Mouse (Mus musculus) liver, embryonic 14.5 days (tissue): ENCODE results near the gene Rbbp4. TPM values are rescaled to one million over a fixed set of nuclear protein-coding genes. Genes with fewer than 3 reads are reported as not detected.

Experiments
- ATAC-seq: fragments of 200-750 bp; cut with Nextera tagmentation; 2 replicates; pipeline ENCODE4 v1.8.0; 2017; ENCODE audit warnings: moderate number of reproducible peaks, mild to moderate bottlenecking, moderate library complexity; ENCODE audit not compliant: insufficient read depth
- DNase-seq, 3 experiments: peaks; one replicate each; pipeline ENCODE4 v3.0.0-alpha.2; 2012 to 2013; ENCODE audit warnings: low read depth in 3 of 3, low spot score in 3 of 3
- H3K27ac ChIP-seq: fragments of 300-500 bp; sonication (generic); 2 replicates; pipeline ENCODE4 v1.5.1; 2014; ENCODE audit warnings: moderate library complexity, mild to moderate bottlenecking, control low read depth, inconsistent platforms
- H3K27me3 ChIP-seq: fragments of 300-500 bp; sonication (generic); 2 replicates; pipeline ENCODE4 v1.6.1; 2014; ENCODE audit warnings: mild to moderate bottlenecking, low read length, moderate library complexity; ENCODE audit not compliant: control insufficient read depth, insufficient read depth
- H3K36me3 ChIP-seq: fragments of 300-500 bp; sonication (generic); replicated peaks from 2 replicates; pipeline ENCODE4 v1.6.1; 2014; ENCODE audit warnings: low read depth; ENCODE audit not compliant: control insufficient read depth, insufficient read depth
- H3K4me1 ChIP-seq, 2 experiments: fragments of 200-500 bp in 1 of 2; fragments of 300-500 bp in 1 of 2; sonication (generic) in 1 of 2; replicated peaks; 2 replicates each; pipeline ENCODE4 v1.6.1; 2012 to 2014; ENCODE audit warnings: antibody characterized with exemption in 1 of 2, inconsistent platforms in 1 of 2, low read length in 1 of 2; ENCODE audit not compliant: control insufficient read depth in 2 of 2, insufficient read depth in 2 of 2
- H3K4me2 ChIP-seq: fragments of 300-500 bp; sonication (generic); 2 replicates; pipeline ENCODE4 v1.6.1; 2014; ENCODE audit warnings: low read depth, mild to moderate bottlenecking, control low read depth, moderate library complexity
- H3K4me3 ChIP-seq, 2 experiments: fragments of 200-500 bp in 1 of 2; fragments of 300-500 bp in 1 of 2; sonication (generic) in 1 of 2; 2 replicates each; pipeline ENCODE4 v1.5.1; 2012 to 2014; ENCODE audit warnings: low read depth in 2 of 2, low read length in 2 of 2, mild to moderate bottlenecking in 2 of 2, control low read depth in 1 of 2, inconsistent platforms in 1 of 2, moderate library complexity in 1 of 2; ENCODE audit not compliant: insufficient read depth in 1 of 2
- H3K9ac ChIP-seq: fragments of 300-500 bp; sonication (generic); replicated peaks from 2 replicates; pipeline ENCODE4 v1.6.1; 2014; ENCODE audit warnings: mild to moderate bottlenecking, control low read depth, moderate library complexity
- H3K9me3 ChIP-seq: fragments of 300-500 bp; sonication (generic); 2 replicates; pipeline ENCODE4 v1.6.1; 2016; ENCODE audit warnings: low read length, mixed read lengths; ENCODE audit not compliant: control insufficient read depth
- CTCF ChIP-seq: IDR thresholded peaks from 2 replicates; pipeline ENCODE4 v1.5.1; 2016; ENCODE audit warnings: antibody characterized with exemption, low read depth, control low read depth
- EP300 ChIP-seq: IDR thresholded peaks from 2 replicates; pipeline ENCODE4 v1.6.1; 2016; ENCODE audit warnings: antibody characterized with exemption, low read depth
- WGBS: fragments of 180-500 bp; shearing (Covaris S2); extraction: QIAGEN DNeasy Blood & Tissue Kit; methylation state at CpG from one replicate; pipeline ENCODE4 v1.1.7; 2014; ENCODE audit not compliant: insufficient replicate concordance; 5-methylcytosine and 5-hydroxymethylcytosine counted together
- polyA plus RNA-seq, 2 experiments: library from polyadenylated mRNA; depleted of rRNA in 1 of 2; stranded (reverse) in 1 of 2; unstranded in 1 of 2; fragments of >200 nt; fragmentation: Nextera tagmentation in 1 of 2; extraction: Ambion mirVana in 1 of 2; gene quantifications; 2 replicates each; pipeline versions ENCODE4 v1.2.1 to v1.2.3; 2012 to 2014

The Rbbp4 gene
- polyA plus RNA-seq, 2 experiments: 60.8 to 241 TPM

- no peak overlapping the region for H3K27ac ChIP-seq
- ATAC-seq: no peak
- 51% methylated on average over 6 of the region's 6 CpGs for WGBS
Measured at GRCm38 (mm10) chr4:129375000-129375399, 39.8 kb upstream of the Rbbp4 start.

GRCm38 (mm10) chr4:129374219-129374755 lies 39.1 kb upstream of the Rbbp4 start:
- H3K9me3 ChIP-seq: no peaks in the 10 kb centered on the region
- H3K4me3 ChIP-seq: no peak overlapping the region
- H3K36me3 ChIP-seq: no peaks in the 10 kb centered on the region
- no peak overlapping the region for H3K4me2 ChIP-seq
- TF ChIP-seq CTCF: no peak
- no peak for TF ChIP-seq EP300
- ATAC-seq (no peak), DNase-seq (no peak)
- H3K4me1 ChIP-seq: peaks cover 8 to 12% of the 10 kb centered on the region in 2 experiments
- 52% methylated on average over 11 of the region's 11 CpGs for WGBS
- no peak overlapping the region for H3K27ac ChIP-seq
- H3K27me3 ChIP-seq: peaks cover 16% of the 10 kb centered on the region
- H3K9ac ChIP-seq: no peak overlapping the region

More at GRCm38 (mm10) chr4:129375000-129375399, 39.8 kb upstream of the Rbbp4 start:
- Histone ChIP-seq H3K4me3 (no peak overlapping the region), H3K9ac (no peak overlapping the region), H3K27me3 (peaks cover 16% of the 10 kb centered on the region), H3K36me3 (no peaks in the 10 kb centered on the region), H3K9me3 (no peaks in the 10 kb centered on the region), H3K4me2 (no peak overlapping the region), H3K4me1 (peaks cover 8 to 12% of the 10 kb centered on the region in 2 experiments)
- no peak for DNase-seq
- TF ChIP-seq EP300: no peak
- no peak for TF ChIP-seq CTCF

GRCm38 (mm10) chr4:129373202-129373976 lies 38.2 kb upstream of the Rbbp4 start:
- Histone ChIP-seq H3K36me3 (no peaks in the 10 kb centered on the region), H3K9me3 (no peaks in the 10 kb centered on the region), H3K4me1 (peaks cover 8 to 12% of the 10 kb centered on the region in 2 experiments), H3K27ac (no peak overlapping the region), H3K27me3 (peaks cover 9% of the 10 kb centered on the region), H3K9ac (no peak overlapping the region), H3K4me2 (no peak overlapping the region), H3K4me3 (no peak overlapping the region)
- WGBS: 45% methylated on average over 8 of the region's 8 CpGs
- no peak for DNase-seq
- TF ChIP-seq EP300 (no peak), CTCF (no peak)
- ATAC-seq: no peak

- H3K4me1 ChIP-seq: peaks cover 6 to 12% of the 10 kb centered on the region in 2 experiments
- 80% methylated on average over 3 of the region's 3 CpGs for WGBS
- no peak for DNase-seq
- no peak overlapping the region for H3K4me2 ChIP-seq
- H3K9me3 ChIP-seq: no peaks in the 10 kb centered on the region
- no peaks in the 10 kb centered on the region for H3K36me3 ChIP-seq
- H3K27me3 ChIP-seq: no peaks in the 10 kb centered on the region
- H3K4me3 ChIP-seq: no peak overlapping the region
- TF ChIP-seq EP300: no peak
- TF ChIP-seq CTCF: peak; percentile 24; the same call in 1 of the 2 replicates
- H3K27ac ChIP-seq: no peak overlapping the region
- no peak for ATAC-seq
- no peak overlapping the region for H3K9ac ChIP-seq
Measured at GRCm38 (mm10) chr4:129371391-129371790, 36.2 kb upstream of the Rbbp4 start.

- no peaks in the 10 kb centered on the region for H3K27me3 ChIP-seq
- H3K27ac ChIP-seq: no peak overlapping the region
- no peak for TF ChIP-seq EP300
- TF ChIP-seq CTCF: no peak
- DNase-seq (no peak), ATAC-seq (no peak)
- H3K9me3 ChIP-seq: no peaks in the 10 kb centered on the region
- no peaks in the 10 kb centered on the region for H3K36me3 ChIP-seq
- 54% methylated on average over 5 of the region's 5 CpGs for whole genome bisulfite sequencing
- no peak overlapping the region for H3K9ac ChIP-seq
- no peaks in the 10 kb centered on the region; a peak in 1 of 4 replicates for H3K4me1 ChIP-seq
- peak overlapping the region in 1 of 2 experiments; percentile 13; a peak in 1 of 4 replicates for H3K4me3 ChIP-seq
- H3K4me2 ChIP-seq: peak overlapping the region; percentile 41
Measured at GRCm38 (mm10) chr4:129365224-129365623, 30.1 kb upstream of the Rbbp4 start.
